28 mouse cellular contexts compared by ENCODE assay signal in genomic region chr1:188946849-188947248, GRCm38 (mm10).
DNase-seq lines count a peak whose midpoint lies in the region; ATAC-seq and TF ChIP-seq lines count a peak whose summit lies in the region.
"Had no signal": no experiment of that assay in that cellular context is flagged by ENCODE, and none has a peak within 500 bp of the region (broad histone marks: within the 10 kb centered on the region; RNA-seq: fewer than 3 reads in every experiment).

No protein-coding gene starts in this region.

- no peaks in the 10 kb centered on the region for H3K36me3 ChIP-seq in liver, postnatal 0 days (replicated peaks; ENCODE audit: insufficient read depth, low read length)
- no peaks in the 10 kb centered on the region for H3K36me3 ChIP-seq in liver, embryonic 12.5 days
- H3K36me3 ChIP-seq in liver, embryonic 14.5 days (replicated peaks; ENCODE audit: control insufficient read depth, insufficient read depth, low read depth), result no peaks in the 10 kb centered on the region
- H3K36me3 ChIP-seq in limb, embryonic 10.5 days, result no peaks in the 10 kb centered on the region
- H3K36me3 ChIP-seq: embryonic facial prominence, embryonic 10.5 days; embryonic facial prominence, embryonic 13.5 days; heart, embryonic 12.5 days; heart, embryonic 15.5 days had no signal

- TF ChIP-seq EP300 in liver, postnatal 0 days (IDR thresholded peaks at IDR 0.05; ENCODE audit: low read depth), result no peak
- TF ChIP-seq EP300 in liver, embryonic 14.5 days (IDR thresholded peaks at IDR 0.05; ENCODE audit: low read depth), result no peak

- no peaks in the 10 kb centered on the region for H3K9me3 ChIP-seq in liver, postnatal 0 days (ENCODE audit: low read length)
- no peaks in the 10 kb centered on the region for H3K9me3 ChIP-seq in liver, embryonic 12.5 days (replicated peaks)
- no peaks in the 10 kb centered on the region for H3K9me3 ChIP-seq in liver, embryonic 14.5 days (ENCODE audit: control insufficient read depth, low read length)
- no peaks in the 10 kb centered on the region for H3K9me3 ChIP-seq in limb, embryonic 10.5 days (replicated peaks)
- H3K9me3 ChIP-seq: embryonic facial prominence, embryonic 10.5 days; embryonic facial prominence, embryonic 13.5 days; heart, embryonic 12.5 days; heart, embryonic 15.5 days had no signal

- H3K4me3 ChIP-seq in liver, postnatal 0 days (ENCODE audit: low read depth, low read length), result no peak overlapping the region
- no peak overlapping the region for H3K4me3 ChIP-seq in liver, embryonic 12.5 days
- H3K4me3 ChIP-seq in liver, embryonic 14.5 days (ENCODE audit: insufficient read depth in 1 of 2, low read depth in 2 of 2, low read length in 2 of 2), result no peak overlapping the region
- no peak overlapping the region for H3K4me3 ChIP-seq in limb, embryonic 10.5 days
- H3K4me3 ChIP-seq: embryonic facial prominence, embryonic 10.5 days; embryonic facial prominence, embryonic 13.5 days; erythroblast, embryonic 14.5 days; gastrocnemius, adult 2 months; heart, embryonic 12.5 days; heart, embryonic 15.5 days had no signal

- TF ChIP-seq CTCF in liver, postnatal 0 days (IDR thresholded peaks at IDR 0.05; ENCODE audit: low read depth), result no peak
- TF ChIP-seq CTCF in liver, embryonic 14.5 days (IDR thresholded peaks at IDR 0.05; ENCODE audit: low read depth), result no peak

- H3K9ac ChIP-seq in liver, postnatal 0 days (replicated peaks), result no peak overlapping the region
- H3K9ac ChIP-seq in liver, embryonic 12.5 days, result no peak overlapping the region
- no peak overlapping the region for H3K9ac ChIP-seq in liver, embryonic 14.5 days (replicated peaks)
- H3K9ac ChIP-seq: embryonic facial prominence, embryonic 13.5 days; forebrain, postnatal 0 days; heart, embryonic 12.5 days; heart, embryonic 15.5 days; hindbrain, embryonic 14.5 days had no signal

- WGBS in liver, postnatal 0 days (ENCODE audit: insufficient replicate concordance), result 87% methylated on average over 11 of the region's 11 CpGs
- 77% methylated on average over 11 of the region's 11 CpGs for WGBS in liver, embryonic 12.5 days (ENCODE audit: insufficient replicate concordance)
- WGBS in liver, embryonic 14.5 days (ENCODE audit: insufficient replicate concordance), result 80% methylated on average over 11 of the region's 11 CpGs
- WGBS in limb, embryonic 10.5 days, result 90% methylated on average over 11 of the region's 11 CpGs

- peak; percentile 17 for DNase-seq in liver
- no peak for DNase-seq in liver, postnatal 0 days
- no peak for DNase-seq in liver, embryonic 14.5 days (ENCODE audit: low read depth in 3 of 3, low spot score in 3 of 3)
- no peak for DNase-seq in limb, embryonic 10.5 days (ENCODE audit: low spot score)
- no peak for DNase-seq in urinary bladder, adult 18-20 months (ENCODE audit: low spot score in 2 of 2)
- DNase-seq: adrenal gland, adult 2 months; adrenal gland, postnatal 14 days; cerebellum, adult 11 months; cerebellum, adult 2 months; cerebellum, postnatal 10 days; cerebellum, postnatal 36 days; embryo, embryonic 11 days; forebrain, postnatal 0 days; gastrocnemius, adult 2 months; gastrocnemius, postnatal 14 days; heart, adult 11 months; heart, postnatal 10 days; heart, postnatal 36 days had no signal

- ATAC-seq in liver, postnatal 0 days, result no peak
- peak; percentile 65 for ATAC-seq in liver, embryonic 12.5 days
- ATAC-seq in liver, embryonic 14.5 days (ENCODE audit: insufficient read depth), result peak; percentile 20
- ATAC-seq: CD4-positive, CD25-positive, alpha-beta regulatory T cell, adult 4 months; forebrain, embryonic 14.5 days; forebrain, postnatal 0 days; hindbrain, postnatal 0 days had no signal

- no peak overlapping the region for H3K27ac ChIP-seq in liver, postnatal 0 days (ENCODE audit: low read depth)
- no peak overlapping the region for H3K27ac ChIP-seq in liver, embryonic 12.5 days
- no peak overlapping the region for H3K27ac ChIP-seq in liver, embryonic 14.5 days
- H3K27ac ChIP-seq in limb, embryonic 10.5 days, result no peak overlapping the region
- H3K27ac ChIP-seq: embryonic facial prominence, embryonic 10.5 days; embryonic facial prominence, embryonic 13.5 days; gastrocnemius, adult 2 months; heart, embryonic 15.5 days; hindbrain, embryonic 14.5 days; hindbrain, postnatal 0 days had no signal

- no peaks in the 10 kb centered on the region for H3K4me1 ChIP-seq in liver, postnatal 0 days (ENCODE audit: insufficient read depth)
- H3K4me1 ChIP-seq in liver, embryonic 12.5 days, result peaks cover 13% of the 10 kb centered on the region
- H3K4me1 ChIP-seq in liver, embryonic 14.5 days (replicated peaks; ENCODE audit: control insufficient read depth in 2 of 2, insufficient read depth in 2 of 2, low read length in 1 of 2), result 0 out of 4 replicates have a peak, but pooled peaks cover 0 to 3% of the 10 kb centered on the region in 2 experiments
- H3K4me1 ChIP-seq in limb, embryonic 10.5 days, result peaks cover 12% of the 10 kb centered on the region
- H3K4me1 ChIP-seq: embryonic facial prominence, embryonic 10.5 days; heart, embryonic 12.5 days; heart, embryonic 15.5 days had no signal

- H3K4me2 ChIP-seq in liver, postnatal 0 days (ENCODE audit: low read depth, low read length), result no peak overlapping the region
- no peak overlapping the region for H3K4me2 ChIP-seq in liver, embryonic 12.5 days
- no peak overlapping the region for H3K4me2 ChIP-seq in liver, embryonic 14.5 days (ENCODE audit: low read depth)
- H3K4me2 ChIP-seq: embryonic facial prominence, embryonic 13.5 days; heart, embryonic 12.5 days; heart, embryonic 15.5 days; hindbrain, embryonic 14.5 days had no signal

- no peaks in the 10 kb centered on the region for H3K27me3 ChIP-seq in liver, postnatal 0 days (ENCODE audit: insufficient read depth, low read length)
- no peaks in the 10 kb centered on the region; the same call in 1 of the 2 replicates for H3K27me3 ChIP-seq in liver, embryonic 12.5 days (replicated peaks)
- no peaks in the 10 kb centered on the region for H3K27me3 ChIP-seq in liver, embryonic 14.5 days (ENCODE audit: control insufficient read depth, insufficient read depth, low read length)
- H3K27me3 ChIP-seq in limb, embryonic 10.5 days (ENCODE audit: low read depth, poor library complexity, severe bottlenecking), result no peaks in the 10 kb centered on the region
- H3K27me3 ChIP-seq: embryonic facial prominence, embryonic 13.5 days; heart, embryonic 12.5 days; heart, embryonic 15.5 days had no signal
